Mouse (Mus musculus): ENCODE results near the gene Fetub.

DNA sequence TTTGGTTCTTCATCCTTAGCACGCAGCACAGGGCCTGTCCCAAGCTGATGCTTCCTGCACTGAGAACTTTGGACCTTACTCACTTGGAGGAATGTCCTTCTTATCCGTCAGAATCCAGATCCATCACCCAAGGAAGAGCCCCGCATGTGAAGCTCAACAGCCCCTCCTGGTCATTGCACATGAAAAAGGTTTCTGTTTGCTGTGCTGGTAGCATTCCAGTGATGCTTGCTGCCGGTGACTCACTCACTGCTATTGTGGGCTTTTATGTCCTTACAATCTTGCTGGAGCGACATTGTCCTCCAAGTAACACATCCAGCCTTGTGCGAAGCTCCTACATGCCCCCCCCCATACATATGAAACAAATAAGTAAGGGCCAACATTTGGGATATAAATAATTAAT, 5.2 kb upstream of the Fetub start:
- TF ChIP-seq GABPA (IDR thresholded peaks at IDR 0.05; ENCODE audit: low read depth, low read length) (no peak), POLR2A (IDR thresholded peaks at IDR 0.05; ENCODE audit: control insufficient read depth in 1 of 2, insufficient read depth in 1 of 2, low read depth in 1 of 2, low read length in 2 of 2, poor library complexity in 1 of 2) (no peak), EP300 (IDR thresholded peaks at IDR 0.05; ENCODE audit: low read depth in 1 of 2, low read length in 2 of 2) (no peak), TCF12 (IDR thresholded peaks at IDR 0.05; ENCODE audit: low read depth, low read length) (no peak), ETS1 (IDR thresholded peaks at IDR 0.05; ENCODE audit: low read depth, low read length) (no peak), CHD1 (IDR thresholded peaks at IDR 0.05; ENCODE audit: low read depth, low read length) (no peak), KAT2A (conservative IDR thresholded peaks at IDR 0.05; ENCODE audit: low read depth, low read length) (no peak), ELF1 (IDR thresholded peaks at IDR 0.05; ENCODE audit: low read depth, low read length) (no peak), RAD21 (IDR thresholded peaks at IDR 0.05; ENCODE audit: low read depth, low read length) (no peak), E2F4 (IDR thresholded peaks at IDR 0.05; ENCODE audit: borderline replicate concordance, low read depth, low read length) (no peak), UBTF (IDR thresholded peaks at IDR 0.05; ENCODE audit: borderline replicate concordance, insufficient read depth, low read depth, low read length) (no peak)
